Mouse (Mus musculus) naive thymus-derived CD4-positive, alpha-beta T cell, adult 2 months (primary cell): ENCODE results near the gene Ryr2.
"Not testable (repeated sequence)": the region's sequence is repeated elsewhere in the genome, so short reads cannot be mapped to it uniquely, and the experiment has no call there.

Experiments
- DNase-seq: peaks from one replicate; pipeline ENCODE4 v3.0.0-alpha.2; 2011; ENCODE audit warnings: low read depth

Gene Ryr2

GRCm38 (mm10) chr13:11880503-11881227 lies 226.1 kb downstream of the Ryr2 start:
- DNase-seq, result no peak

GRCm38 (mm10) chr13:11879037-11879436 lies 227.7 kb downstream of the Ryr2 start:
- no peak for DNase-seq

- DNase-seq, result no peak
Observed at GRCm38 (mm10) chr13:11874852-11875251, 231.9 kb downstream of the Ryr2 start.

DNA sequence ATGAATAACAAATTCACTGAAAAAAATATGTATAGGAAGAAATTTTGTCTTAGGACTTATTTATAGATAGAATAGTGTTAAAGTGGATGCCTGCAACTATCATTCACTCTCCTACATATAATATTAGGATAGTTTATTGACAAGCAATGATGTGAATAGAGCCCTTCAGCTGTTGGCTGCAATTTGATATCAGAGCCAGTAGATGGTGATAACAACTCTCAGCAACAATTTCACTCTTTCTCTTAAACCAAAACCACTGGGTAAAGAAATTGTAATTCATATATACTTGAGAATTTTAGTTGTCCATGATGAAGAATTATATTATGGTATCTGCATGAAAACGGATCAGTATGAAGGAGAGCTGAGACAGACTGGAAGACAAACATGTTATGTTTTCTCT lies 236.8 kb downstream of the Ryr2 start:
- no peak for DNase-seq

DNA sequence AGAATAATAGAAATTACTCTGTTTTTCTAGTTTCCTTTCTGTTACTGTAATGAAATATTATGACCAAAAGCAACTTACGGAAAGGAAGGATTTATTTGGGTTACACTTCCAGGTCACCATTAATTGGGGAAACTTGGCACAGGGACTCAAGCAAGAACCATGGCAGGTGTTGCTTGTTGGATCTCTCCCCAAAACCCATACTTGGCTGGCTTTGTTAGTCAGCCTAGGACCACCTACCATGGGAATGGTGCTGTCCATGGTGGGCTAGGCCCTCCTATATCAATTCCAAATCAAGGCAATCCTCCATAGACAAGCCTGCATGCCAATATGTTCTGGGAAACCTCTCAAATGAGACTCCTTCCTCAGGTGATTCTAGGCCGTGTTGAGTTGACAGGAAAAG lies 237.3 kb downstream of the Ryr2 start:
- DNase-seq, result no peak

DNA sequence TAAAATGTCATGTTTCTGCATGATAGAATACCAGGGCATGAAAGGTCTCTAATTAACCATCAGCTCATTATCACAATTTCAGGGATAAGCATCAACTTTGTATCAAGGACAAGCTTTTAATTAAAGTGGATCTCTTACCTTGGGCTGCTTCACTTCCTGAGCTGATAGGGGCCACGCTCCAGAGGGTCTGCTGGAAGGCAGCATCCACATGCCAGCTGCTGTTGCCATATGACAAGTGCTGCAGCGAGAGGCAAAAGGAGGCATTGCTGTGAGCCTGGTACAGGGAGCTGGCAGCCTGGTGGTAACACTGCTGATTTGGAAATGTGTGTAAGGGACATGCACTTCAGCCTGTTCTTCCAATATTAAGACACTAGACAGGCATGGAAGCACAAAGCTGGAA lies 237.8 kb downstream of the Ryr2 start:
- no peak for DNase-seq

- no peak for DNase-seq
Observed at GRCm38 (mm10) chr13:11868056-11868455, 238.7 kb downstream of the Ryr2 start.

- DNase-seq, result no peak
Observed at GRCm38 (mm10) chr13:11865261-11865660, 241.5 kb downstream of the Ryr2 start.

- DNase-seq, result no peak
Observed at GRCm38 (mm10) chr13:11851691-11852090, 255.1 kb downstream of the Ryr2 start.

- DNase-seq, result no peak
Observed at GRCm38 (mm10) chr13:11843889-11844288, 262.9 kb downstream of the Ryr2 start.

- no peak for DNase-seq
Observed at GRCm38 (mm10) chr13:11837870-11838269, 268.9 kb downstream of the Ryr2 start.

DNA sequence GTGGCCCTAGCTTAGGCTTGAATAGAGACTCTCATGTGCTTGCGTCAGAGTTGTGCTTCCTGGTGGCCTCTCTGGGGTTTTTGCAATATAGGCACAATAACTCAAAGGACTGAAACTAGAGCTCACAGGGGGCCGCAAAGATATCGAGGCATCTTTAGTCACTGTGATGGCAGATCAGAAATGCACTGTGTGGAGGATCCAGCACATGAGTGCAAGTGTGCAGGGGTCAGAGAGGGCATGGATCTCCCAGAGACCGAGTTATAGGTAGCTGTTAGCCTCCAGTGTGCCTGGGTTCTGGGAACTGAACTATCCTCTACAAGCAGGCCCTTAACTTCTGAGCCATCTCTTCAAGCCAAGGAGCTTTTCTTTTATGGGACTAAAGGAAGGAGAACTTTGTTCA lies 269.6 kb downstream of the Ryr2 start:
- no peak for DNase-seq

- DNase-seq, result no peak
Observed at GRCm38 (mm10) chr13:11836304-11837078, 270.3 kb downstream of the Ryr2 start.

DNA sequence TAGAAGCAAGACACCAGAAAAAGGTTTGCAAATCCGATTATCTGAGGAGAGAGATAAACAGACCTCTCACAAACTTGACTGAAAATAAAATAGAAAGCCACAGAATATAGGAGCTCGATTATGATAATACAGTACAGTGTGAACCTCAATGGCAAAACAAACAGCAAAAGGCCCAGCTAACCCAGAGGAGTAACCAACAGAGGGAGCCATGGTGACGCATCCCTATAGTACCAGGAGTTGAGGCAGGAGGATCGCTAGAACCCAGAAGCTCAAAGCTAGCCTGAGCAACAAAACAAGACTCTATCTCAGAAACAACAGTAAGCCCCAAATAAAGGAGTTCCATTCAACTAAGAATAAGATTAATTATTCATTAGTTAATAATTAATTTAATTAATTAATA lies 275.5 kb downstream of the Ryr2 start:
- no peak for DNase-seq

DNA sequence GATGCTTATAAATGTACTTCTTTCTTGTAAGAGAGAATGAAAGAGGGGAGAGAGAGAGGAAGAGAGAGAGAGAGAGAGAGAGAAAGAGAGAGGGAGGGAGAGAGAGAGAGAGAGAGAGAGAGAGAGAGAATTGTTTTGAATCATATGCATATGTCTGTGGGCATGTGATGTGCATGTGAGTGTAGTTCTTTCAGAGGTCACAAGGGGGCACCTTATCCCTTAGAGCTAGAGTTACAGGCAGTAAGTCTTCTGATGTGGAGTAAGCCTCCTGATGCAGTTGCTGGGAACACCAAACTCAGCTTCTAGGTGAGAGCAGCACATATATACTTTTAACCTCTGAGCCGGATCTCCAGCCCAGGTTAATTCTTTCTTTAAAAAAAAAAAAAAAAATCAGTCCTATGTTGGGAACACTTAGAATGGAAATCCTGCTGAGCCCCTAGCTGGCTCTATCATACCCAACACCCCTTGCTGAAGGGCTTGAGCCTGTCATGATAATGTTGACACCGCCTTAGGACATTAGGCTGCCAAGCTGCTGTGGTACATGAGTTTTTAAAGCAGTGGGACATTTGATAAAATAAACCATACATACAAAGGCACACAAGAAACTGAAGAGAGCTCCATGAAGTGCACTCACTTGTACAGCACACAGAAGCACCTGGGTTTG lies 281.1 kb downstream of the Ryr2 start:
- DNase-seq, result no peak

- DNase-seq, result no peak
Observed at GRCm38 (mm10) chr13:11818723-11819122, 288.0 kb downstream of the Ryr2 start.

DNA sequence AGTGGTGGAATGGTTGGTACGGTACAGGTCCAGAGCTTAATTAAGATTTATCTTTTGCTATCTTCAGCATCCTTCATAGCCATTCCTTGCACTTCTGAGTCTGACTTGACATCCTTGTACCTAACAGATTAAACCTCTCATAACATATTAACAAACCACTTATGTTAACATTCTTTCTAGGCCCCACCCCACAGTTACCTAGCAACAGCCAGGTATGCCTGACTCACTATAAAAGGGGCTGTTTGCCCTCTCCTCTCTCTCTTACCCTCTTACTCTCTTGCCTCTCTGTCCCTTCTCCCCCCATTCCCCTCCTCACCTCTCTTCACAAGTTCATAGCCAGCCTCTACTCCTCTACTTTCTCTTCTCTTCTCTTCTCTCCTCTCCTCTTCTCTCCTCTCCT lies 297.4 kb downstream of the Ryr2 start:
- DNase-seq, result not testable (repeated sequence)

DNA sequence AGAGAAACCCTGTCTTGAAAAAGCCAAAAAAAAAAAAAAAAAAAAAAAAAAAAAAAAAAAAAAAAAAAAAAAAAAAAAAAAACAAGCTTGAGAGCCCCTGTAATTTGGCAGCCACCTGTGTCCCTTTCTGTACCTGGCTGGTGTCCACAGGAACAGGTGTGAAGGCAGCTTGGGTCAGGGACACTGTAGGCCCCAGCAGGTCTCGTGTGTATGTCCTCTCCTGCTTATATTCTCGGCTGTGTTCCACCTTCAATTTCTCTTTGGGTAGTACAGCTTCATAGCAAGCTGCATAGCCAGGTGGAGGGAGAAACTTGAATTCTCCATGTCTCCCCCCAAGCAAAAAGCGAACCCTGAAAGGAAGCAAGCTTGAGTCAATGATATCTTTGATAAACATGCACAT lies 314.2 kb downstream of the Ryr2 start:
- DNase-seq, result no peak

DNA sequence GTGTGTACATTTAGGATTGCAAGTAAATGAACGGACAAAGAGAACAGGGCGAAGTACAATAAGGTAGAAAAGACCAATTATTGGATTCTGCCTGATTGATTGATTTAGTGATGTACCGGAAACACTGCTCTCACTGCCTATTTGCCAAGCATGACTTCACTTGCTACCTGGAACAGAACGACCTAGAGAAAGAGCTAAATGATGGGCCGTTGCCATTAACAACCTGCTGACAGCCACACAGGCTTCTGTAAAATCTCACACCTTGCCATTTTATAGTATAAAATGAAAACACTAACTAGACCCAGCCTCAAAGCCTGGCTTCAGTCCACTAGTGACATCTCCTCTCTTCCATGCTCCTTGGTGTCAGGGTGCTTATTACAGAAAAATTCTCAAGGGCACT lies 316.2 kb downstream of the Ryr2 start:
- no peak for DNase-seq

DNA sequence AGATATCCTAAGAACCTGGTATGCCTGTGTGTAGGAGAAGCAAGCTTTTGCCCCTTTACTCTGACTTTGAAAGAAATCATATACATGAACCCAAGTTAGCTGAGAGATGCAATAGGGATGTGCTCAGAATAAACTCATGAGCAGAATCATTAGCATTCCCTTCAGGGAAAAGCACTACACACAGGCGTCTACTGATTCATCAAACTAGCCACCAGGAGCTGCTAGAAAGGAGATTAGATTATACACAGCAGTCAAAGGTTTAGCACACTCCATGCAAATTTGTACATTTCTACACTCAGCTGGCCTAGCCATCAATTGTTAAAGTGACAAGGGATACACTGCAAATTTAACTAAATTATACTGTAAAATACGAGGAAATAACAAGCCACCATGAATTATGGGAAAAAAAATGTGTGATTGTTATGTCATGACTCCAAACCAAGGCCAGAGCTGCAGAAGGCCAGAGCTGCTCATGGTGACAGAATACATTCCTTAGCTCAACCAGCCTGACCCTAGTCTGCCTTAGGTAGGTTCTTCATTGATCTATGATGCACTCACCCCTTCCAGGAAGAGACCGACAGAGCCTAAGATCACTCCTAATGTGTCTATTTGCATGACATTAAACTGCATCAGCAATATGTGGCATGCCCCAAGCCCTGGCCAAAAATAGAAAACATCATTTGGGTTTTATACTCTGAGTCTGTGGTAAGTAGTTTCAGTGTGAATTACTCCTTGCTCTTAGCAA lies 324.2 kb downstream of the Ryr2 start:
- DNase-seq, result no peak

DNA sequence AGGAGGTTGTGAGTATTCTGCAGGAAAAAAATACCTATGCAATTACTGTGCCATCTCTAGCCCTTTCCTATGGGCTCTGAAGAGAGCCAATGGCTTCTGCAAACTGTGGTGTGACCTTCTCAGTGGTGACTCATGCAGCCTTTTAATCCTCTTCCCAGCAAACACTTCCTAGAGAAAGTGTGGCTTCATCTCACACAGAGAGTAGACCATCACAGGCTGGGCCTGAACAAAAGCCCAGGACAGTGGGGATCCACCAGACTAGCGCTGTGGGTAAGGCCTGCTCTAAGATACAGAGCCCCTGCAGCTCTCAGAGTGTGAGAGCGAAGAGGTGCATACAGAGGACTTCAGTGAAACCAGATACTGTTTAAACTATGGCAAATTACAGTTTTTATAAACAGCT lies 325.7 kb downstream of the Ryr2 start:
- no peak for DNase-seq

DNA sequence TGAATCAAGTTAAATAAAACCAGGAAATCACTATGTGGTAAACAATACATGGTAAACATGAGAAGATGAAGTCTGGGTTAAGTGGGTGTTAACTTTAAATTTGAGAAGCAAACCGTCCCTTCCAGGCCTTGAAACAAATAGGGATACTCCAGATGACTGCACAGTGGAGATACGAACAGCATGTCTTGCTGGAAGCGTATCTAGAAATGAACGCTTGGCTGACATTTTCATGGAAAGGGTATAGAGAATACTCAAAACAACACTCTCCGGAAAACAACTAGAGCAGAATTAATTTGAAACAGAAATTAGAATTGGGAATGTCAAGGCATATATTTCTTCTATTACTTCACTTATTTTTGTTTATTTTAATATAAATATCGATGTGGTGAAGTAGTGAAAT lies 329.0 kb downstream of the Ryr2 start:
- no peak for DNase-seq
